Mouse (Mus musculus) heart, postnatal 25 days (tissue): ENCODE measurements around the gene Lpcat3. TPM values are rescaled to one million over a fixed set of nuclear protein-coding genes. Genes with fewer than 3 reads are reported as not detected.

Source experiments
- DNase-seq: peaks from one replicate; pipeline ENCODE4 v3.0.0; 2022; ENCODE audit warnings: low spot score
- intact Hi-C: fragments of 180-260 bp; cut with DNase I; formaldehyde crosslinking; loops from one replicate; pipeline ENCODE4 v1.15.1; 2025
- microRNA-seq: library from miRNA; unstranded; fragments of <30 nt; microRNA quantifications from one replicate; pipeline ENCODE4 v1.2.0, GENCODE M21; 2022
- total RNA-seq, 2 experiments: library from RNA; stranded (reverse); gene quantifications; 2 replicates each; pipeline ENCODE4 v1.2.3; 2021

Gene Lpcat3
- total RNA-seq, 2 experiments from 2014 or later = 39.6 to 43.9 TPM

GRCm38 (mm10) chr6:124746654-124747632 lies 84.1 kb downstream of the Lpcat3 start:
- intact Hi-C loops = no loop called here
- DNase-seq = no peak

- no peak for DNase-seq
- intact Hi-C loops = no loop called here
Observed at GRCm38 (mm10) chr6:124750405-124750804, 87.6 kb downstream of the Lpcat3 start.

GRCm38 (mm10) chr6:124753861-124754260 lies 91.0 kb downstream of the Lpcat3 start:
- intact Hi-C loops = no loop called here
- DNase-seq = no peak

Small RNAs within 50 kb of the gene (microRNA-seq; reads per million reads assigned to microRNA genes)
- gene Mir141 = 20.0 reads per million, percentile 35 among the genes with 10 or more reads in this experiment
- gene Mir200c = 461 reads per million, percentile 74 among the genes with 10 or more reads in this experiment

Other genes starting within 250 kb of the Lpcat3 start
- 10 to 100 TPM; 26.2 to 26.9 TPM for gene Pex5, start 248.0 kb upstream of the Lpcat3 start, total RNA-seq
- 1 to 10 TPM in 1 of 2 experiments, under 1 TPM in 1; 0.49 to 1.5 TPM for gene Clstn3, start 198.2 kb upstream of the Lpcat3 start, total RNA-seq
- gene C1rl, start 169.9 kb upstream of the Lpcat3 start, total RNA-seq = 1 to 10 TPM; 1.1 to 1.3 TPM
- 10 to 100 TPM; 10.7 to 11.6 TPM for gene C1ra, start 150.6 kb upstream of the Lpcat3 start, total RNA-seq
- 10 to 100 TPM; 20.2 to 22.7 TPM for gene C1s1, start 120.7 kb upstream of the Lpcat3 start, total RNA-seq
- gene C1rb, start 92.7 kb upstream of the Lpcat3 start, total RNA-seq = 1 to 10 TPM in 1 of 2 experiments, under 1 TPM in 1; 0.95 to 1.3 TPM
- gene C1s2, start 26.9 kb upstream of the Lpcat3 start, total RNA-seq = under 1 TPM; 0.48 to 0.62 TPM
- gene Emg1, start 49.2 kb downstream of the Lpcat3 start, total RNA-seq = 10 to 100 TPM; 72.5 to 75.1 TPM
- gene Phb2, start 49.3 kb downstream of the Lpcat3 start, total RNA-seq = 100 to 1,000 TPM; 322 to 323 TPM
- 1 to 10 TPM; 4.7 TPM for gene Ptpn6, start 75.7 kb downstream of the Lpcat3 start, total RNA-seq
- gene Grcc10, start 78.3 kb downstream of the Lpcat3 start, total RNA-seq = 100 to 1,000 TPM; 274 to 277 TPM
- gene Gm45234, start 93.0 kb downstream of the Lpcat3 start, total RNA-seq = 1 to 10 TPM in 1 of 2 experiments, not detected in 1; 3.8 TPM
- gene Atn1, start 93.5 kb downstream of the Lpcat3 start, total RNA-seq = 10 to 100 TPM; 37.0 to 39.7 TPM
- 1 to 10 TPM; 1.9 to 3.3 TPM for gene Eno2, start 106.6 kb downstream of the Lpcat3 start, total RNA-seq
- not detected for gene Lrrc23, start 116.7 kb downstream of the Lpcat3 start, total RNA-seq
- 1 to 10 TPM; 2.9 to 3.3 TPM for gene Spsb2, start 145.6 kb downstream of the Lpcat3 start, total RNA-seq
- 100 to 1,000 TPM; 837 to 904 TPM for gene Tpi1, start 151.3 kb downstream of the Lpcat3 start, total RNA-seq
- gene Usp5, start 166.5 kb downstream of the Lpcat3 start, total RNA-seq = 10 to 100 TPM; 73.7 to 75.3 TPM
- 1 to 10 TPM in 1 of 2 experiments, under 1 TPM in 1; 0.91 to 1.6 TPM for gene Cdca3, start 166.5 kb downstream of the Lpcat3 start, total RNA-seq
- gene Gnb3, start 177.2 kb downstream of the Lpcat3 start, total RNA-seq = 1 to 10 TPM; 3.0 to 3.2 TPM
- gene P3h3, start 194.7 kb downstream of the Lpcat3 start, total RNA-seq = 10 to 100 TPM; 12.3 to 13.5 TPM
- 1 to 10 TPM in 1 of 2 experiments, under 1 TPM in 1; 0.62 to 1.0 TPM for gene Gpr162, start 201.0 kb downstream of the Lpcat3 start, total RNA-seq
- 1 to 10 TPM in 1 of 2 experiments, under 1 TPM in 1; 0.73 to 1.3 TPM for gene Cd4, start 225.2 kb downstream of the Lpcat3 start, total RNA-seq
- under 1 TPM; 0.34 to 0.83 TPM for gene Lag3, start 248.7 kb downstream of the Lpcat3 start, total RNA-seq